Mouse (Mus musculus) kidney, embryonic 16.5 days (tissue): ENCODE data around the gene Nrf1. TPM values are rescaled to one million over a fixed set of nuclear protein-coding genes. Genes with fewer than 3 reads are reported as not detected.
A peak's percentile ranks its signal among the peaks of the same experiment; 100 is the strongest.

Source experiments
- ATAC-seq: fragments of 200-750 bp; cut with Nextera tagmentation; 2 replicates; pipeline ENCODE4 v1.8.0; 2017; ENCODE audit warnings: moderate TSS enrichment; ENCODE audit not compliant: low FRiP score, low TSS enrichment
- H3K27ac ChIP-seq: fragments of 300-500 bp; sonication (generic); 2 replicates; pipeline ENCODE4 v1.5.1; 2014; ENCODE audit warnings: low read length
- H3K27me3 ChIP-seq: fragments of 300-500 bp; sonication (generic); 2 replicates; pipeline ENCODE4 v1.6.1; 2014; ENCODE audit warnings: low read length, control low read depth, mixed read lengths; ENCODE audit not compliant: insufficient read depth
- H3K36me3 ChIP-seq: fragments of 300-500 bp; sonication (generic); 2 replicates; pipeline ENCODE4 v1.6.1; 2014; ENCODE audit warnings: low read length, control low read depth, mixed read lengths; ENCODE audit not compliant: insufficient read depth
- H3K4me1 ChIP-seq: fragments of 300-500 bp; sonication (generic); 2 replicates; pipeline ENCODE4 v1.6.1; 2014; ENCODE audit warnings: low read length, control low read depth, mixed read lengths; ENCODE audit not compliant: insufficient read depth
- H3K4me2 ChIP-seq: fragments of 300-500 bp; sonication (generic); replicated peaks from 2 replicates; pipeline ENCODE4 v1.6.1; 2014; ENCODE audit warnings: low read depth, low read length
- H3K4me3 ChIP-seq: fragments of 300-500 bp; sonication (generic); 2 replicates; pipeline ENCODE4 v1.5.1; 2014; ENCODE audit warnings: mild to moderate bottlenecking, low read length
- H3K9ac ChIP-seq: fragments of 300-500 bp; sonication (generic); replicated peaks from 2 replicates; pipeline ENCODE4 v1.6.1; 2014; ENCODE audit warnings: low read length
- H3K9me3 ChIP-seq: fragments of 300-500 bp; sonication (generic); 2 replicates; pipeline ENCODE4 v1.6.1; 2016; ENCODE audit warnings: low read length, control low read depth
- WGBS: fragments of 180-500 bp; shearing (Covaris S2); extraction: QIAGEN DNeasy Blood & Tissue Kit; methylation state at CpG from one replicate; pipeline ENCODE4 v1.1.7; 2014; 5-methylcytosine and 5-hydroxymethylcytosine counted together
- polyA plus RNA-seq: library from polyadenylated mRNA; unstranded; fragments of >200 nt; fragmentation: Nextera tagmentation; extraction: Ambion mirVana; gene quantifications from 2 replicates; pipeline ENCODE4 v1.2.1, GENCODE M21; 2015

Gene Nrf1
- polyA plus RNA-seq, 1 experiment from 2014 or later: 68.2 TPM

GRCm38 (mm10) chr6:30171967-30172366 lies 124.2 kb downstream of the Nrf1 start:
- H3K27ac ChIP-seq: no peak overlapping the region
- no peak overlapping the region for H3K4me3 ChIP-seq
- peaks cover 59% of the 10 kb centered on the region for H3K4me1 ChIP-seq
- peaks cover 76% of the 10 kb centered on the region for H3K27me3 ChIP-seq
- WGBS: 21% methylated on average over 10 of the region's 10 CpGs
- no peaks in the 10 kb centered on the region for H3K36me3 ChIP-seq
- H3K4me2 ChIP-seq: peak overlapping the region; percentile 65; the same call in 1 of the 2 replicates
- H3K9ac ChIP-seq: no peak overlapping the region
- no peaks in the 10 kb centered on the region for H3K9me3 ChIP-seq
- no peak for ATAC-seq

DNA sequence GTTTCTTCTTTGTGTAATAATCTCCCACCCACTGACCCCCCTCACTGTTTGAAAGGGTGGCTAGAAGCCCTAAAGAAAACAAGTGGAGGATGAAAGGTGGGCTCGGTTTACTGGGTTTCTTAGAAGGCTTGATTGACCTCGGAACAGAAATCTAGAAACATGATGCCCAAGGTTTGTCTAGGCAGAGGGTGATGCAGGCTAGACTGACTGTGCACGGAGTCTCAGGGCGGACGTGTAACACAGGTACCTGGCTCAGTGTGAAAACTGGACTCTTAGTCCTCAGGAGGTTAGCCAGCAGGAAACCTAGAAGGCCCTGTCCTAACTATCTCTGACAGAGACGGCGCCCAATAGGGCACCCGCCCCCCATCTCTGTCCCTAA lies 124.6 kb downstream of the Nrf1 start:
- peak overlapping the region; percentile 56 for H3K4me3 ChIP-seq
- no peaks in the 10 kb centered on the region for H3K9me3 ChIP-seq
- 7% methylated on average over 8 of the region's 8 CpGs for WGBS
- no peak for ATAC-seq
- H3K4me2 ChIP-seq: peak overlapping the region; percentile 65
- peaks cover 81% of the 10 kb centered on the region for H3K27me3 ChIP-seq
- no peak overlapping the region for H3K27ac ChIP-seq
- H3K9ac ChIP-seq: no peak overlapping the region
- H3K36me3 ChIP-seq: no peaks in the 10 kb centered on the region
- peaks cover 59% of the 10 kb centered on the region for H3K4me1 ChIP-seq

- no peak overlapping the region for H3K27ac ChIP-seq
- H3K4me2 ChIP-seq: peak overlapping the region; percentile 65
- H3K36me3 ChIP-seq: no peaks in the 10 kb centered on the region
- no peaks in the 10 kb centered on the region for H3K9me3 ChIP-seq
- H3K4me1 ChIP-seq: peaks cover 55% of the 10 kb centered on the region
- peak overlapping the region; percentile 65 for H3K9ac ChIP-seq
- peak overlapping the region; percentile 56 for H3K4me3 ChIP-seq
- WGBS: 2% methylated on average over 44 of the region's 44 CpGs
- peaks cover 84% of the 10 kb centered on the region for H3K27me3 ChIP-seq
- no peak for ATAC-seq
Observed at GRCm38 (mm10) chr6:30172820-30173550, 125.2 kb downstream of the Nrf1 start.

DNA sequence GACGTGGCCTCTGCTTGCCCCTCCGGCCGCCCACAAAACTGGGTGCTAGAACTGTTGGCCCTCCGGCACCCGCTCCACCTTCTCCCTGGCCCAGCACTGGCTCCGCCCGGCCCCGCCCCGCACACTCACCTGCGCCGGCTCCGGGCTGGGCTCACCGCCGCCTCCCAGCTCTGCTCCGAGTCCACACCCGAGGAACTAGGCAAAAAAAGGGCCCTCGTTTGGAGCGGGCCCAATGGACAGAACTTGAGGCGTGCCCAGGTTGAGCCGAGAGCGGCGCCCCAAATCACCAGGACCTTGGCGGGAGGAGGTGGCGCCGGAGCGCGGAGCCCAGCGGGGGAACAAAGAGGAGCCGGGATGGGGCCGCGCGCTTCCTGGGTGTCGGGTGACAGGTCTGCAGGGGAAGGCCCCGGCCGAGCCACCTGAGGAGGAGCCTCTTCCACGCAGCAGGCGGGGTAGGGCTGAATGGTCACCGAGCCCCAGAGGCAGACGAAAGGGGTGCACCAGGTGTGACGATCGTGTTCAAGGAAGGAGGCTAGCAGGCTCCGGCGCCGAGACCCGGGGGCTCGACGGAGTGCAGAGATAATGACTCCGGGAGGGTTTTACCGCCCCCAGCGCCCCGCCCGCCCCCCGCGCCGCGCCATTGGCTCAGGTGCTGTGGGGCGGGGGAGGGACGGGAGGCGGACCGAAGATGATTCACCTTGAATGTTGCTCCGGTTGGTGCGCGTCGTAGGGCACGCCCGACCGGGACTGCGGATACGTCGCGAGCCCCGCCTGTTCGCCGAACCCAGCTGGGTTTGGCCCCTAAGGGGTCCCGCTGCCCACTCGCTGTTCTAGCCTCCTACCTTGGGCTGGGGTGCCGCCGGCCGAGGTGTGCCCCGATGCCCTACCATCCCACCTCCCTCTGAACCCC lies 126.0 kb downstream of the Nrf1 start:
- no peaks in the 10 kb centered on the region for H3K36me3 ChIP-seq
- ATAC-seq: peak; percentile 54
- no peaks in the 10 kb centered on the region; the same call in 1 of the 2 replicates for H3K9me3 ChIP-seq
- H3K9ac ChIP-seq: peak overlapping the region; percentile 65
- under 1% methylated on average over 78 of the region's 80 CpGs for WGBS
- peak overlapping the region; percentile 65 for H3K4me2 ChIP-seq
- peak overlapping the region; percentile 56 for H3K4me3 ChIP-seq
- no peak overlapping the region; the same call in 1 of the 2 replicates for H3K27ac ChIP-seq
- peaks cover 93% of the 10 kb centered on the region for H3K27me3 ChIP-seq
- peaks cover 47% of the 10 kb centered on the region for H3K4me1 ChIP-seq

- Histone ChIP-seq H3K9ac (peak overlapping the region; percentile 65), H3K9me3 (no peaks in the 10 kb centered on the region; the same call in 1 of the 2 replicates), H3K4me1 (peaks cover 50% of the 10 kb centered on the region), H3K27ac (no peak overlapping the region), H3K36me3 (no peaks in the 10 kb centered on the region), H3K4me2 (peak overlapping the region; percentile 65), H3K4me3 (peak overlapping the region; percentile 56), H3K27me3 (peaks cover 97% of the 10 kb centered on the region)
- ATAC-seq: peak; percentile 36
- WGBS: under 1% methylated on average over 32 of the region's 33 CpGs
Observed at GRCm38 (mm10) chr6:30174461-30175224, 126.9 kb downstream of the Nrf1 start.

DNA sequence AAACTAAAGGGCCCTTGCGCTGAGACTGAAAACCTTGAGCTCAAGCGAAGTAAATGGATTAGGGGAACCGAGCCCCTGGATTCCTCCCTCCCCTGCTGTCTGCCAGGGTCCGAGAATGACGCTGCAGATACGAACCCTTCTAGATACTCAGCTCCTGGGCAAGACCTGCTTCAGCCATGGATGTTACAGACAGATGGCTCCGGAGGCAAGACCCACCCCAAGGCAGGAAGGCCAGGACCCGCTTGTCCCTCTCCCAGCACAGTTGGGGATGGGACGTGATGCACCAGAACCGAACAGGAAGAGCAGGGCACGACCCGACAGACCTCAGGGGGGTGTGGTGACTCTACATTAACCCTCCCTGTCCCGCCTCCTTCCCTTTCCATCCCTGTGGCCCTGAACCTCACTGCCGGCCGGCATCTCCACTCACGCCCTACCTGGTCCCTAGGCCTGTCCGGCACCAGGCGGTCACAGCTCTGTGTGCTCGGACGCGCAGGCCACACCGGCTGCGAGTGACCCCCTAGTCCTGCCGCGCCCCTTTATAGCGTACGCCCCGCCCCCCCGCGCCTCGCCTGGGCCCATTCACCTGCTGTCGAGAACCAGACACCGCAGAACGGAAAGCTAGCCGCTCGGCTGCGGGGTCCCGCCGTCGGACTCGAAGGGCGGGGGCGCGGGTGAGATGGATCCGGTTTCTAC lies 127.6 kb downstream of the Nrf1 start:
- H3K9me3 ChIP-seq: no peaks in the 10 kb centered on the region; the same call in 1 of the 2 replicates
- H3K4me2 ChIP-seq: peak overlapping the region; percentile 65
- H3K36me3 ChIP-seq: no peaks in the 10 kb centered on the region
- H3K27ac ChIP-seq: no peak overlapping the region
- peaks cover 50% of the 10 kb centered on the region for H3K4me1 ChIP-seq
- peaks cover 97% of the 10 kb centered on the region for H3K27me3 ChIP-seq
- H3K4me3 ChIP-seq: peak overlapping the region; percentile 56
- H3K9ac ChIP-seq: no peak overlapping the region
- ATAC-seq: no peak
- WGBS: 2% methylated on average over 45 of the region's 45 CpGs

- Histone ChIP-seq H3K27me3 (peaks cover 97% of the 10 kb centered on the region), H3K9me3 (no peaks in the 10 kb centered on the region; the same call in 1 of the 2 replicates), H3K4me3 (peak overlapping the region; percentile 56), H3K9ac (no peak overlapping the region), H3K4me1 (peaks cover 50% of the 10 kb centered on the region), H3K4me2 (peak overlapping the region; percentile 65), H3K36me3 (no peaks in the 10 kb centered on the region), H3K27ac (no peak overlapping the region)
- under 1% methylated on average over 28 of the region's 28 CpGs for WGBS
- ATAC-seq: no peak
Observed at GRCm38 (mm10) chr6:30175918-30176421, 128.2 kb downstream of the Nrf1 start.

DNA sequence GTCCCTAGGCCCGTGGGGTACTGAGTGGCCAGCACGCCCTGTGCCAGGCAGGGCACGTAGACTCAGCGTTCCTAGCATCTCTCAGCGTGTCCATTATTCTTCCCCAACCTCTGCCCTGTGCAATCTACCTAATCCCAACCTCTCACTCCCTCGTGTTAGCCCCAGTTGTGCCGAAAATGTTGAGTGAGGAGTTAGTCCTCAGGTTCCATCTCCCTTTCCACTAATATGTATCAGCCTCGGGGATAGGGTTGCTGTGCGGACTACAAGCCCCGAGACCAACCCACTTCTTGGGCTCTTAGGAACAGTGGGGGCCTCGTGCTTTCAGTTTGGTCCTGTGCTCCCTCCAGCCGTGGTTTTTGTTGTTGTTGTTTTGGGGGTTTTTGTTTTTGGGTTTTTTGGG lies 128.7 kb downstream of the Nrf1 start:
- Histone ChIP-seq H3K4me2 (no peak overlapping the region), H3K36me3 (no peaks in the 10 kb centered on the region), H3K9me3 (no peaks in the 10 kb centered on the region; the same call in 1 of the 2 replicates), H3K27me3 (peaks cover 97% of the 10 kb centered on the region), H3K4me1 (peaks cover 47% of the 10 kb centered on the region), H3K9ac (no peak overlapping the region), H3K4me3 (peak overlapping the region; percentile 56; the same call in 1 of the 2 replicates), H3K27ac (no peak overlapping the region)
- WGBS: 3% methylated on average over 12 of the region's 12 CpGs
- no peak for ATAC-seq
